Mouse (Mus musculus) neutrophil, adult 65 days (primary cell): ENCODE data around the gene Prdx4. TPM values are rescaled to one million over a fixed set of nuclear protein-coding genes. Genes with fewer than 3 reads are reported as not detected.

ENCODE experiments used
- total RNA-seq: library from RNA; stranded (reverse); gene quantifications from 2 replicates; pipeline ENCODE4 v1.2.4, GENCODE M21; 2023

The Prdx4 gene
- total RNA-seq: 18.7 and 21.3 TPM in 2 replicates

GRCm38 (mm10) chrX:155340654-155341053 lies at the start of gene Prdx4:
Gene Prdx4 (minus strand): TSS chrX:155340754.

Other genes with a start within 250 kb of the Prdx4 start
- not detected in 2 replicates for gene Magea2, start 247.1 kb downstream of the Prdx4 start, total RNA-seq
- gene Cldn34b2, start 212.3 kb downstream of the Prdx4 start, total RNA-seq: not detected in 2 replicates
- 564 and 611 TPM in 2 replicates for gene Sat1, start 124.3 kb downstream of the Prdx4 start, total RNA-seq
- gene Acot9, start 78.3 kb downstream of the Prdx4 start, total RNA-seq: 49.9 and 55.3 TPM in 2 replicates